Mouse (Mus musculus) stomach, embryonic 15.5 days (tissue): ENCODE data around the gene Gm9049. TPM values are rescaled to one million over a fixed set of nuclear protein-coding genes. Genes with fewer than 3 reads are reported as not detected.
"Not testable (repeated sequence)": the region's sequence is repeated elsewhere in the genome, so short reads cannot be mapped to it uniquely, and the experiment has no call there.

Experiments used
- ATAC-seq: fragments of 200-750 bp; cut with Nextera tagmentation; 2 replicates; pipeline ENCODE4 v1.8.0; 2017; ENCODE audit warnings: low read depth, moderate number of reproducible peaks, moderate TSS enrichment; ENCODE audit not compliant: insufficient read depth, low FRiP score
- H3K27ac ChIP-seq: fragments of 300-500 bp; sonication (generic); 2 replicates; pipeline ENCODE4 v1.5.1; 2015; ENCODE audit warnings: mild to moderate bottlenecking, inconsistent platforms
- H3K27me3 ChIP-seq: fragments of 300-500 bp; sonication (generic); replicated peaks from 2 replicates; pipeline ENCODE4 v1.6.1; 2015; ENCODE audit warnings: inconsistent platforms
- H3K36me3 ChIP-seq: fragments of 300-500 bp; sonication (generic); 2 replicates; pipeline ENCODE4 v1.6.1; 2015; ENCODE audit warnings: inconsistent platforms
- H3K4me1 ChIP-seq: fragments of 300-500 bp; sonication (generic); 2 replicates; pipeline ENCODE4 v1.6.1; 2015; ENCODE audit warnings: inconsistent platforms
- H3K4me2 ChIP-seq: fragments of 300-500 bp; sonication (generic); 2 replicates; pipeline ENCODE4 v1.6.1; 2015; ENCODE audit warnings: mild to moderate bottlenecking, inconsistent platforms
- H3K4me3 ChIP-seq: fragments of 300-500 bp; sonication (generic); replicated peaks from 2 replicates; pipeline ENCODE4 v1.5.1; 2015; ENCODE audit warnings: inconsistent platforms
- H3K9ac ChIP-seq: fragments of 300-500 bp; sonication (generic); 2 replicates; pipeline ENCODE4 v1.6.1; 2015; ENCODE audit warnings: inconsistent platforms
- H3K9me3 ChIP-seq: fragments of 300-500 bp; sonication (generic); 2 replicates; pipeline ENCODE4 v1.6.1; 2016; ENCODE audit warnings: inconsistent platforms
- WGBS: fragments of 180-500 bp; shearing (Covaris S2); methylation state at CpG from one replicate; pipeline ENCODE4 v1.1.7; 2015; 5-methylcytosine and 5-hydroxymethylcytosine counted together
- polyA plus RNA-seq: library from polyadenylated mRNA; unstranded; fragments of >200 nt; fragmentation: Nextera tagmentation; extraction: Ambion mirVana; gene quantifications from 2 replicates; pipeline ENCODE4 v1.2.1, GENCODE M21; 2015

Gene Gm9049
- polyA plus RNA-seq: 0.09 and 0.30 TPM in 2 replicates

DNA sequence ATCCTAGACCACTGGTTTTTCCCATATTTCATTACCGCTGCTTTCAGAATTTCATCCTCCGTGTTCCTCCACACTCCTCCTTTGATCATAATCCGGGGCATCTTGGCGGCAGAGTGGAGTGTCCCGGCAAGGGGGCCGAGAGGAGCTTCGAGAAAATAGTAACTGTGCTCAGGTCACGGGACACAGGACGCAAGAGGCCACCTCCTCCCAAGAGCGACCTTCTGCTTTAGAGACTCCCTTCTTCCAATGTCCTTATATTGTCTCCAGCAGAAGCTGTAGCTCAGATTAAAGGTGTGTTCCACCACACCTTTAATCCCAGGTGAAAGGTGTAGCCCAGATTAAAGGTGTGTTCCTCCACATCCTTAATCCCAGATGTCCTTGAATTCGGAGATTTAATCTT lies at the start of gene Gm9049:
Gene Gm9049 (minus strand): TSS at position 101 of the 400 bp plus-strand sequence.
- ATAC-seq, H3K9me3 ChIP-seq, H3K9ac ChIP-seq, H3K36me3 ChIP-seq, H3K4me1 ChIP-seq, H3K4me2 ChIP-seq, H3K27me3 ChIP-seq, H3K4me3 ChIP-seq, H3K27ac ChIP-seq: not testable (repeated sequence)
- 56% methylated on average over 1 of the region's 11 CpGs for WGBS

GRCm38 (mm10) chr10:118399917-118400316 lies 46.0 kb upstream of the Gm9049 start:
- H3K4me2 ChIP-seq: no peak overlapping the region
- no peak for ATAC-seq
- no peak overlapping the region for H3K4me3 ChIP-seq
- H3K9me3 ChIP-seq: no peaks in the 10 kb centered on the region
- H3K27me3 ChIP-seq: no peaks in the 10 kb centered on the region
- no peaks in the 10 kb centered on the region for H3K4me1 ChIP-seq
- H3K36me3 ChIP-seq: no peaks in the 10 kb centered on the region
- 85% methylated on average over 16 of the region's 16 CpGs for WGBS
- H3K27ac ChIP-seq: no peak overlapping the region
- H3K9ac ChIP-seq: no peak overlapping the region

DNA sequence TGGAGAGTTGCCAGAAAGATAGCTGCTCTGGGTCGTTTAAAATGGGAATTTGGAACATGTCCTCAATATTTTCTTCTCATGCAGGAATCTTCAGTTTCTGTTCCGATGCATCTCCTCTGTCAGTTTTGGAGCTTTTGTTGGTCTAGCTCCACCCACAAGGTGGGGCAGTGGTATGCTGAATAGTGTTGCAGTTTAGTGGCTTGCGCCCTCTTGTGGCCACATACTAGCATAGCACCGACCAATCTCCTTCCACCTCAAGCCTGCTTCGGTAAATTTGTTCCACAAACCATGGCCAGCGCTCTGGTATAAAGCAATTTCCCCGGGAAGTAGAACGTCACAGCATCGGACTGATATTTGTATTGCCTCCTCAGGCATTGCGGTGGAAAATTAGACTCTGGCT lies 16.5 kb upstream of the Gm9049 start:
- H3K9me3 ChIP-seq: no peaks in the 10 kb centered on the region
- 4% methylated on average over 10 of the region's 10 CpGs for WGBS
- H3K27me3 ChIP-seq: no peaks in the 10 kb centered on the region
- H3K9ac ChIP-seq: no peak overlapping the region
- no peak overlapping the region for H3K27ac ChIP-seq
- no peak overlapping the region for H3K4me3 ChIP-seq
- ATAC-seq: peak; percentile 83; the same call in 1 of the 2 replicates
- H3K4me2 ChIP-seq: peak overlapping the region; percentile 38; the same call in 1 of the 2 replicates
- H3K4me1 ChIP-seq: no peaks in the 10 kb centered on the region
- H3K36me3 ChIP-seq: no peaks in the 10 kb centered on the region

GRCm38 (mm10) chr10:118369518-118369917 lies 15.6 kb upstream of the Gm9049 start:
- no peaks in the 10 kb centered on the region for H3K27me3 ChIP-seq
- no peak overlapping the region for H3K4me3 ChIP-seq
- H3K27ac ChIP-seq: no peak overlapping the region
- no peaks in the 10 kb centered on the region for H3K4me1 ChIP-seq
- no peak overlapping the region for H3K4me2 ChIP-seq
- H3K9ac ChIP-seq: no peak overlapping the region
- ATAC-seq: no peak
- H3K36me3 ChIP-seq: no peaks in the 10 kb centered on the region
- WGBS: 81% methylated on average over 9 of the region's 9 CpGs
- no peaks in the 10 kb centered on the region for H3K9me3 ChIP-seq

- 77% methylated on average over 1 of the region's 14 CpGs for WGBS
- not testable (repeated sequence) for H3K27ac ChIP-seq, H3K36me3 ChIP-seq, H3K4me1 ChIP-seq, ATAC-seq, H3K9me3 ChIP-seq, H3K27me3 ChIP-seq, H3K9ac ChIP-seq, H3K4me2 ChIP-seq, H3K4me3 ChIP-seq
Measured at GRCm38 (mm10) chr10:118348579-118348978, 5.3 kb downstream of the Gm9049 start, which contains the start of gene Gm9048. Gene Gm9048, minus strand, starts transcription at chr10:118348679.

GRCm38 (mm10) chr10:118343155-118343554 lies 10.8 kb downstream of the Gm9049 start, which contains the start of gene Gm9046:
Gene Gm9046, minus strand, starts transcription at chr10:118343255.
- H3K36me3 ChIP-seq, H3K9me3 ChIP-seq, H3K27me3 ChIP-seq, H3K4me3 ChIP-seq, H3K9ac ChIP-seq, ATAC-seq, H3K27ac ChIP-seq, H3K4me2 ChIP-seq, H3K4me1 ChIP-seq: not testable (repeated sequence)
- no CpG with 5 or more reads among the region's 14 CpGs for WGBS

DNA sequence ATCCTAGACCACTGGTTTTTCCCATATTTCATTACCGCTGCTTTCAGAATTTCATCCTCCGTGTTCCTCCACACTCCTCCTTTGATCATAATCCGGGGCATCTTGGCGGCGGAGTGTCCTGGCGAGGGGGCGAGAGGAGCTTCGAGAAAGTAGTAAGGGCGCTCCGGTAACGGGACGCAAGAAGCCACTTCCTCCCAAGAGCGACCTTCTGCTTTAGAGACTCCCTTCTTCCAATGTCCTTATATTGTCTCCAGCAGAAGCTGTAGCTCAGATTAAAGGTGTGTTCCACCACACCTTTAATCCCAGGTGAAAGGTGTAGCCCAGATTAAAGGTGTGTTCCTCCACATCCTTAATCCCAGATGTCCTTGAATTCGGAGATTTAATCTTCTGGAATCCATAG lies 16.2 kb downstream of the Gm9049 start, which contains the start of gene Gm9045:
Gene Gm9045 (minus strand): TSS at position 101 of the 400 bp plus-strand sequence.
- no CpG with 5 or more reads among the region's 14 CpGs for WGBS
- H3K9me3 ChIP-seq, H3K4me2 ChIP-seq, H3K36me3 ChIP-seq, ATAC-seq, H3K27me3 ChIP-seq, H3K4me1 ChIP-seq, H3K27ac ChIP-seq, H3K9ac ChIP-seq, H3K4me3 ChIP-seq: not testable (repeated sequence)

GRCm38 (mm10) chr10:118332308-118332707 lies 21.6 kb downstream of the Gm9049 start, which contains the start of gene Gm9044:
Gene Gm9044, minus strand, starts transcription at chr10:118332408.
- no CpG with 5 or more reads among the region's 14 CpGs for WGBS

DNA sequence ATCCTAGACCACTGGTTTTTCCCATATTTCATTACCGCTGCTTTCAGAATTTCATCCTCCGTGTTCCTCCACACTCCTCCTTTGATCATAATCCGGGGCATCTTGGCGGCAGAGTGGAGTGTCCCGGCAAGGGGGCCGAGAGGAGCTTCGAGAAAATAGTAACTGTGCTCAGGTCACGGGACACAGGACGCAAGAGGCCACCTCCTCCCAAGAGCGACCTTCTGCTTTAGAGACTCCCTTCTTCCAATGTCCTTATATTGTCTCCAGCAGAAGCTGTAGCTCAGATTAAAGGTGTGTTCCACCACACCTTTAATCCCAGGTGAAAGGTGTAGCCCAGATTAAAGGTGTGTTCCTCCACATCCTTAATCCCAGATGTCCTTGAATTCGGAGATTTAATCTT lies 27.0 kb downstream of the Gm9049 start, which contains the start of gene Gm9040:
Gene Gm9040 (minus strand): TSS at position 101 of the 400 bp plus-strand sequence.
- not testable (repeated sequence) for H3K27me3 ChIP-seq, H3K4me1 ChIP-seq, H3K27ac ChIP-seq, ATAC-seq, H3K4me2 ChIP-seq, H3K9me3 ChIP-seq, H3K4me3 ChIP-seq, H3K9ac ChIP-seq, H3K36me3 ChIP-seq
- WGBS: no CpG with 5 or more reads among the region's 11 CpGs

More at GRCm38 (mm10) chr10:118332308-118332707, 21.6 kb downstream of the Gm9049 start, which contains the start of gene Gm9044:
- not testable (repeated sequence) for H3K9ac ChIP-seq, H3K4me2 ChIP-seq, H3K27me3 ChIP-seq, H3K4me1 ChIP-seq, H3K27ac ChIP-seq, H3K36me3 ChIP-seq, ATAC-seq, H3K4me3 ChIP-seq, H3K9me3 ChIP-seq

GRCm38 (mm10) chr10:118319024-118319423 lies 34.9 kb downstream of the Gm9049 start:
- ATAC-seq: no peak
- Histone ChIP-seq H3K27me3 (no peaks in the 10 kb centered on the region), H3K9me3 (no peaks in the 10 kb centered on the region), H3K9ac (no peak overlapping the region), H3K4me3 (no peak overlapping the region), H3K27ac (no peak overlapping the region), H3K36me3 (no peaks in the 10 kb centered on the region), H3K4me1 (no peaks in the 10 kb centered on the region), H3K4me2 (no peak overlapping the region)
- 79% methylated on average over 8 of the region's 8 CpGs for WGBS

DNA sequence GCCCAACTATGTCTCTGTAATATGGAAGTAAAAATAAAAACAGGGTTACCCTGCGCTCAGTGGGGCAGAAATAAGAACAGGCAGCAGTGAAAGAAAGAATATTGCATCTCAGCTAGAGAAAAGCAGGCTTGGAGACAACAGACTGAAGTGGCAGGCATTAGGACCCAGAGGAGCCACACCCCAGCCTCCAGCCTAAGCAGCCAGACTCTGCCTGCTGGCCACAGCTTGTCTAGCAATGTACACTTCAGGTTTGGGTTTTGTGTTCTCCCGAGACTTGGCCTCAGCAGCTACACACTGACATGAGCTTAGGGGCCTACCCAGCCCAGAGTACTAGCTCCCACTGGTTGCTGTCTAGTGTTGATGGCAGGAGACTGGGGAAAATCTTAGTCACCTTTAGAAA lies 51.8 kb downstream of the Gm9049 start:
- H3K4me2 ChIP-seq, H3K27ac ChIP-seq, H3K4me3 ChIP-seq, H3K36me3 ChIP-seq, H3K27me3 ChIP-seq, H3K9me3 ChIP-seq, H3K4me1 ChIP-seq, H3K9ac ChIP-seq, ATAC-seq: not testable (repeated sequence)
- 39% methylated on average over 2 of the region's 2 CpGs for WGBS
